Mouse (Mus musculus) kidney, embryonic 15.5 days (tissue): ENCODE data around the gene Sox6. TPM values are rescaled to one million over a fixed set of nuclear protein-coding genes. Genes with fewer than 3 reads are reported as not detected.

Experiments
- ATAC-seq: fragments of 200-750 bp; cut with Nextera tagmentation; replicated peaks from 2 replicates; pipeline ENCODE4 v1.8.0; 2017; ENCODE audit warnings: moderate TSS enrichment; ENCODE audit not compliant: low FRiP score
- H3K27ac ChIP-seq: fragments of 300-500 bp; sonication (generic); 2 replicates; pipeline ENCODE4 v1.5.1; 2015; ENCODE audit warnings: mild to moderate bottlenecking, inconsistent platforms
- H3K27me3 ChIP-seq: fragments of 300-500 bp; sonication (generic); 2 replicates; pipeline ENCODE4 v1.6.1; 2015; ENCODE audit warnings: inconsistent platforms
- H3K36me3 ChIP-seq: fragments of 300-500 bp; sonication (generic); 2 replicates; pipeline ENCODE4 v1.6.1; 2015; ENCODE audit warnings: inconsistent platforms
- H3K4me1 ChIP-seq: fragments of 300-500 bp; sonication (generic); 2 replicates; pipeline ENCODE4 v1.6.1; 2015; ENCODE audit warnings: inconsistent platforms
- H3K4me2 ChIP-seq: fragments of 300-500 bp; sonication (generic); 2 replicates; pipeline ENCODE4 v1.6.1; 2015; ENCODE audit warnings: moderate library complexity, mild to moderate bottlenecking, inconsistent platforms
- H3K4me3 ChIP-seq: fragments of 300-500 bp; sonication (generic); replicated peaks from 2 replicates; pipeline ENCODE4 v1.5.1; 2015; ENCODE audit warnings: mild to moderate bottlenecking, inconsistent platforms
- H3K9ac ChIP-seq: fragments of 300-500 bp; sonication (generic); 2 replicates; pipeline ENCODE4 v1.6.1; 2015; ENCODE audit warnings: mild to moderate bottlenecking, inconsistent platforms
- H3K9me3 ChIP-seq: fragments of 300-500 bp; sonication (generic); replicated peaks from 2 replicates; pipeline ENCODE4 v1.6.1; 2016; ENCODE audit warnings: inconsistent platforms
- WGBS: fragments of 180-500 bp; shearing (Covaris S2); methylation state at CpG from one replicate; pipeline ENCODE4 v1.1.7; 2015; ENCODE audit warnings: mixed read lengths; 5-methylcytosine and 5-hydroxymethylcytosine counted together
- polyA plus RNA-seq: library from polyadenylated mRNA; unstranded; fragments of >200 nt; fragmentation: Nextera tagmentation; extraction: Ambion mirVana; gene quantifications from 2 replicates; pipeline ENCODE4 v1.2.1, GENCODE M21; 2015

The Sox6 gene
- polyA plus RNA-seq, 1 experiment from 2014 or later, result 20.2 TPM

- Histone ChIP-seq H3K9ac (no peak overlapping the region), H3K36me3 (no peaks in the 10 kb centered on the region), H3K4me2 (no peak overlapping the region), H3K27me3 (no peaks in the 10 kb centered on the region), H3K9me3 (no peaks in the 10 kb centered on the region), H3K4me1 (no peaks in the 10 kb centered on the region), H3K4me3 (no peak overlapping the region), H3K27ac (no peak overlapping the region)
- no peak for ATAC-seq
- 43% methylated on average over 1 of the region's 1 CpGs for WGBS
Measured at GRCm38 (mm10) chr7:115758172-115758571, 280.4 kb downstream of the Sox6 start.

GRCm38 (mm10) chr7:115755272-115755671, 283.3 kb downstream of the Sox6 start:
- WGBS, result 52% methylated on average over 4 of the region's 4 CpGs
- Histone ChIP-seq H3K27ac (no peak overlapping the region), H3K9me3 (no peaks in the 10 kb centered on the region), H3K27me3 (no peaks in the 10 kb centered on the region), H3K4me2 (no peak overlapping the region), H3K9ac (no peak overlapping the region), H3K4me1 (peaks cover 9% of the 10 kb centered on the region; the same call in 1 of the 2 replicates), H3K4me3 (no peak overlapping the region), H3K36me3 (no peaks in the 10 kb centered on the region)
- no peak for ATAC-seq

GRCm38 (mm10) chr7:115754216-115754615, 284.4 kb downstream of the Sox6 start:
- no peak overlapping the region for H3K4me2 ChIP-seq
- no peak overlapping the region for H3K27ac ChIP-seq
- 85% methylated on average over 7 of the region's 7 CpGs for WGBS
- H3K4me1 ChIP-seq, result peaks cover 10% of the 10 kb centered on the region; the same call in 1 of the 2 replicates
- H3K36me3 ChIP-seq, result no peaks in the 10 kb centered on the region
- ATAC-seq, result no peak
- H3K4me3 ChIP-seq, result no peak overlapping the region
- no peaks in the 10 kb centered on the region for H3K27me3 ChIP-seq
- no peak overlapping the region for H3K9ac ChIP-seq
- no peaks in the 10 kb centered on the region for H3K9me3 ChIP-seq

GRCm38 (mm10) chr7:115752121-115752634, 286.4 kb downstream of the Sox6 start:
- Histone ChIP-seq H3K9me3 (no peaks in the 10 kb centered on the region), H3K9ac (no peak overlapping the region), H3K4me3 (no peak overlapping the region), H3K27ac (no peak overlapping the region), H3K4me2 (no peak overlapping the region), H3K4me1 (peaks cover 10% of the 10 kb centered on the region; the same call in 1 of the 2 replicates), H3K27me3 (no peaks in the 10 kb centered on the region), H3K36me3 (no peaks in the 10 kb centered on the region)
- WGBS, result 34% methylated on average over 5 of the region's 5 CpGs
- no peak for ATAC-seq

- Histone ChIP-seq H3K36me3 (no peaks in the 10 kb centered on the region), H3K27ac (peak overlapping the region; percentile 20; the same call in 1 of the 2 replicates), H3K4me2 (no peak overlapping the region), H3K4me1 (peaks cover 10% of the 10 kb centered on the region; the same call in 1 of the 2 replicates), H3K4me3 (no peak overlapping the region), H3K9me3 (no peaks in the 10 kb centered on the region), H3K9ac (no peak overlapping the region), H3K27me3 (no peaks in the 10 kb centered on the region)
- ATAC-seq, result no peak
- WGBS, result 36% methylated on average over 3 of the region's 3 CpGs
Measured at GRCm38 (mm10) chr7:115751083-115751482, 287.5 kb downstream of the Sox6 start.

- H3K27me3 ChIP-seq, result no peaks in the 10 kb centered on the region
- 30% methylated on average over 8 of the region's 8 CpGs for WGBS
- peaks cover 10% of the 10 kb centered on the region; the same call in 1 of the 2 replicates for H3K4me1 ChIP-seq
- H3K9ac ChIP-seq, result no peak overlapping the region
- H3K9me3 ChIP-seq, result no peaks in the 10 kb centered on the region
- no peaks in the 10 kb centered on the region for H3K36me3 ChIP-seq
- peak overlapping the region; percentile 9; the same call in 1 of the 2 replicates for H3K4me2 ChIP-seq
- ATAC-seq, result peak; percentile 46; the same call in 1 of the 2 replicates
- H3K27ac ChIP-seq, result 0 out of 2 replicates have a peak overlapping the region, but pooled peaks have one; percentile 20
- H3K4me3 ChIP-seq, result no peak overlapping the region
Measured at GRCm38 (mm10) chr7:115750275-115750825, 288.2 kb downstream of the Sox6 start.

- no peak for ATAC-seq
Measured at GRCm38 (mm10) chr7:115747541-115747940, 291.1 kb downstream of the Sox6 start.

GRCm38 (mm10) chr7:115745672-115746253, 292.8 kb downstream of the Sox6 start:
- WGBS, result 79% methylated on average over 4 of the region's 4 CpGs

More at GRCm38 (mm10) chr7:115747541-115747940, 291.1 kb downstream of the Sox6 start:
- WGBS, result 86% methylated on average over 7 of the region's 7 CpGs
- Histone ChIP-seq H3K4me2 (no peak overlapping the region), H3K4me1 (peaks cover 10% of the 10 kb centered on the region; the same call in 1 of the 2 replicates), H3K27me3 (no peaks in the 10 kb centered on the region), H3K36me3 (no peaks in the 10 kb centered on the region), H3K27ac (no peak overlapping the region), H3K9me3 (no peaks in the 10 kb centered on the region), H3K9ac (no peak overlapping the region), H3K4me3 (no peak overlapping the region)

GRCm38 (mm10) chr7:115734137-115734536, 304.5 kb downstream of the Sox6 start:
- no peaks in the 10 kb centered on the region for H3K4me1 ChIP-seq
- ATAC-seq, result no peak
- no peak overlapping the region for H3K4me2 ChIP-seq
- no peaks in the 10 kb centered on the region for H3K36me3 ChIP-seq
- no peaks in the 10 kb centered on the region for H3K27me3 ChIP-seq
- H3K9me3 ChIP-seq, result no peaks in the 10 kb centered on the region
- H3K27ac ChIP-seq, result no peak overlapping the region
- H3K4me3 ChIP-seq, result no peak overlapping the region
- WGBS, result 75% methylated on average over 7 of the region's 7 CpGs
- no peak overlapping the region for H3K9ac ChIP-seq

More at GRCm38 (mm10) chr7:115745672-115746253, 292.8 kb downstream of the Sox6 start:
- H3K9ac ChIP-seq, result no peak overlapping the region
- ATAC-seq, result no peak
- H3K4me2 ChIP-seq, result no peak overlapping the region
- H3K4me1 ChIP-seq, result peaks cover 7% of the 10 kb centered on the region; the same call in 1 of the 2 replicates
- H3K4me3 ChIP-seq, result no peak overlapping the region
- H3K36me3 ChIP-seq, result no peaks in the 10 kb centered on the region
- 0 out of 2 replicates have a peak, but pooled peaks cover 2% of the 10 kb centered on the region for H3K27me3 ChIP-seq
- no peaks in the 10 kb centered on the region for H3K9me3 ChIP-seq
- H3K27ac ChIP-seq, result no peak overlapping the region

- no peaks in the 10 kb centered on the region for H3K27me3 ChIP-seq
- no peaks in the 10 kb centered on the region for H3K36me3 ChIP-seq
Measured at GRCm38 (mm10) chr7:115732824-115733223, 305.8 kb downstream of the Sox6 start.

GRCm38 (mm10) chr7:115726776-115727175, 311.8 kb downstream of the Sox6 start:
- Histone ChIP-seq H3K36me3 (no peaks in the 10 kb centered on the region), H3K27me3 (no peaks in the 10 kb centered on the region), H3K4me2 (no peak overlapping the region), H3K4me3 (no peak overlapping the region), H3K27ac (no peak overlapping the region), H3K9me3 (no peaks in the 10 kb centered on the region), H3K9ac (no peak overlapping the region), H3K4me1 (no peaks in the 10 kb centered on the region)
- no peak for ATAC-seq
- 67% methylated on average over 2 of the region's 2 CpGs for WGBS

More at GRCm38 (mm10) chr7:115732824-115733223, 305.8 kb downstream of the Sox6 start:
- H3K9me3 ChIP-seq, result no peaks in the 10 kb centered on the region
- ATAC-seq, result no peak
- H3K27ac ChIP-seq, result no peak overlapping the region
- no peak overlapping the region for H3K4me2 ChIP-seq
- H3K9ac ChIP-seq, result no peak overlapping the region
- H3K4me3 ChIP-seq, result no peak overlapping the region
- no peaks in the 10 kb centered on the region for H3K4me1 ChIP-seq
- WGBS, result 78% methylated on average over 1 of the region's 1 CpGs

- Histone ChIP-seq H3K4me3 (no peak overlapping the region), H3K36me3 (no peaks in the 10 kb centered on the region), H3K4me1 (peaks cover 6% of the 10 kb centered on the region), H3K27me3 (no peaks in the 10 kb centered on the region), H3K4me2 (no peak overlapping the region), H3K27ac (no peak overlapping the region), H3K9me3 (no peaks in the 10 kb centered on the region), H3K9ac (no peak overlapping the region)
- ATAC-seq, result no peak
- 82% methylated on average over 2 of the region's 2 CpGs for WGBS
Measured at GRCm38 (mm10) chr7:115724404-115724803, 314.2 kb downstream of the Sox6 start.
